Mouse (Mus musculus) left cerebral cortex, adult 18-20 months (tissue): ENCODE results near the gene Tmem200a. TPM values are rescaled to one million over a fixed set of nuclear protein-coding genes. Genes with fewer than 3 reads are reported as not detected.

Experiments
- DNase-seq, 2 experiments: peaks; one replicate each; pipeline ENCODE4 v3.0.0; 2021 to 2022; ENCODE audit warnings: low spot score in 2 of 2, mixed read lengths in 1 of 2
- total RNA-seq, 2 experiments: library from RNA; stranded (reverse); gene quantifications; 2 replicates each; pipeline ENCODE4 v1.2.3; 2021

The Tmem200a gene
- total RNA-seq, 2 experiments from 2014 or later: 17.4 to 23.3 TPM

- no peak for DNase-seq
Measured at GRCm38 (mm10) chr10:25984056-25984455, 94.8 kb downstream of the Tmem200a start.

GRCm38 (mm10) chr10:25982617-25983016, 96.2 kb downstream of the Tmem200a start:
- no peak for DNase-seq

- no peak for DNase-seq
Measured at GRCm38 (mm10) chr10:25962863-25963262, 116.0 kb downstream of the Tmem200a start.

GRCm38 (mm10) chr10:25961066-25961465, 117.8 kb downstream of the Tmem200a start:
- DNase-seq: no peak

- no peak for DNase-seq
Measured at GRCm38 (mm10) chr10:25958762-25959753, 119.8 kb downstream of the Tmem200a start.

GRCm38 (mm10) chr10:25954641-25955228, 124.1 kb downstream of the Tmem200a start:
- DNase-seq: no peak

GRCm38 (mm10) chr10:25952838-25953237, 126.0 kb downstream of the Tmem200a start:
- DNase-seq: no peak

- DNase-seq: no peak
Measured at GRCm38 (mm10) chr10:25952150-25952549, 126.7 kb downstream of the Tmem200a start.

- DNase-seq: no peak
Measured at GRCm38 (mm10) chr10:25945866-25946265, 133.0 kb downstream of the Tmem200a start.

GRCm38 (mm10) chr10:25944641-25945040, 134.2 kb downstream of the Tmem200a start:
- DNase-seq: no peak

- DNase-seq: no peak
Measured at GRCm38 (mm10) chr10:25931796-25932195, 147.1 kb downstream of the Tmem200a start.

- DNase-seq: peak; percentile 30 to 41
Measured at GRCm38 (mm10) chr10:25929401-25930150, 149.3 kb downstream of the Tmem200a start.

- no peak for DNase-seq
Measured at GRCm38 (mm10) chr10:25928861-25929368, 149.9 kb downstream of the Tmem200a start.

GRCm38 (mm10) chr10:25928448-25928786, 150.4 kb downstream of the Tmem200a start:
- DNase-seq: no peak

GRCm38 (mm10) chr10:25927553-25928447, 151.1 kb downstream of the Tmem200a start:
- no peak for DNase-seq

GRCm38 (mm10) chr10:25920640-25921278, 158.1 kb downstream of the Tmem200a start:
- no peak for DNase-seq

- no peak for DNase-seq
Measured at GRCm38 (mm10) chr10:25918103-25918502, 160.7 kb downstream of the Tmem200a start.

- no peak for DNase-seq
Measured at GRCm38 (mm10) chr10:25910270-25910669, 168.6 kb downstream of the Tmem200a start.

GRCm38 (mm10) chr10:25908027-25909012, 170.5 kb downstream of the Tmem200a start:
- no peak for DNase-seq
